ENCODE assay signal across 8 mouse cellular contexts in genomic region chr5:36868266-36869090, GRCm38 (mm10). TPM values are rescaled to one million over a fixed set of nuclear protein-coding genes. Genes with fewer than 3 reads are reported as not detected.
DNase-seq lines count a peak whose midpoint lies in the region; ATAC-seq lines count a peak whose summit lies in the region.
"Had no signal": no experiment of that assay in that cellular context is flagged by ENCODE, and none has a peak within 500 bp of the region (broad histone marks: within the 10 kb centered on the region; RNA-seq: fewer than 3 reads in every experiment).

Ppp2r2c (plus strand) TSS chr5:36868513.

- 0 out of 2 replicates have a peak within 1 kb of the TSS, but pooled peaks have one; percentile 4 for H3K9ac ChIP-seq in intestine, embryonic 15.5 days
- peak within 1 kb of the TSS; percentile 43 for H3K9ac ChIP-seq in midbrain, embryonic 12.5 days (replicated peaks)

- no peak; the same call in 1 of the 2 replicates for ATAC-seq in intestine, embryonic 15.5 days
- ATAC-seq in midbrain, embryonic 12.5 days (ENCODE audit: low FRiP score, low read depth): no peak
- ATAC-seq in granulocyte monocyte progenitor cell, adult 5-6 weeks (replicated peaks; ENCODE audit: poor library complexity, severe bottlenecking): no peak

- peak; percentile 66 to 69 for DNase-seq in left cerebral cortex, adult 18-20 months (ENCODE audit: low spot score in 2 of 2)
- no peak for DNase-seq in left cerebral cortex, adult 11 months (ENCODE audit: low spot score)
- peak; percentile 73 to 83 for DNase-seq in cerebellum, postnatal 36 days
- no peak for DNase-seq in kidney, adult 11 months

- no peaks in the 10 kb centered on the region for H3K9me3 ChIP-seq in intestine, embryonic 15.5 days
- no peaks in the 10 kb centered on the region for H3K9me3 ChIP-seq in midbrain, embryonic 12.5 days

- H3K36me3 ChIP-seq in intestine, embryonic 15.5 days: no peaks in the 10 kb centered on the region
- H3K36me3 ChIP-seq in midbrain, embryonic 12.5 days: no peaks in the 10 kb centered on the region

- peaks cover 85% of the 10 kb centered on the region for H3K27me3 ChIP-seq in intestine, embryonic 15.5 days (replicated peaks)
- H3K27me3 ChIP-seq in midbrain, embryonic 12.5 days: peaks cover 95% of the 10 kb centered on the region

- H3K4me2 ChIP-seq in intestine, embryonic 15.5 days (replicated peaks): peak within 1 kb of the TSS; percentile 69
- H3K4me2 ChIP-seq in midbrain, embryonic 12.5 days (replicated peaks): peak within 1 kb of the TSS; percentile 70

- no peak within 1 kb of the TSS for H3K27ac ChIP-seq in intestine, embryonic 15.5 days
- no peak within 1 kb of the TSS for H3K27ac ChIP-seq in midbrain, embryonic 12.5 days (replicated peaks)
- H3K27ac ChIP-seq: macrophage had no signal

- peak within 1 kb of the TSS; percentile 37 for H3K4me3 ChIP-seq in intestine, embryonic 15.5 days (replicated peaks)
- H3K4me3 ChIP-seq in midbrain, embryonic 12.5 days: peak within 1 kb of the TSS; percentile 49

- H3K4me1 ChIP-seq in intestine, embryonic 15.5 days (replicated peaks): peaks cover 6% of the 10 kb centered on the region; the same call in 1 of the 2 replicates
- H3K4me1 ChIP-seq in midbrain, embryonic 12.5 days: peaks cover 25% of the 10 kb centered on the region

- 1% methylated on average over 105 of the region's 108 CpGs for WGBS in intestine, embryonic 15.5 days
- WGBS in midbrain, embryonic 12.5 days: 1% methylated on average over 90 of the region's 108 CpGs

RNA-seq across cellular contexts. Expression of gene Ppp2r2c, which starts in this region (rescaled TPM):
- total RNA-seq in left cerebral cortex, adult 18-20 months (2021): 100 to 1,000 TPM; 444 to 453 TPM
- 0.73 and 0.89 TPM in 2 replicates for polyA plus RNA-seq in intestine, embryonic 15.5 days (2015; fragmentation: Nextera tagmentation; extraction: Ambion mirVana)
- 3.2 and 3.3 TPM in 2 replicates for polyA plus RNA-seq in midbrain, embryonic 12.5 days (2016; fragmentation: Nextera tagmentation; extraction: Ambion mirVana)
- total RNA-seq in granulocyte monocyte progenitor cell, adult 5-6 weeks (2014; fragmentation: Nextera tagmentation): not detected in 2 replicates
- total RNA-seq in granulocyte monocyte progenitor cell, adult 5-6 weeks (2017): not detected in 2 replicates
- polyA plus RNA-seq: macrophage had no signal

Comparison
In these comparisons a context has a peak if more than half of its experiments do, and no peak if none do; other contexts are left out.
1. RNA of gene Ppp2r2c (total RNA-seq): 444 to 453 TPM in left cerebral cortex, adult 18-20 months; not detected in granulocyte monocyte progenitor cell, adult 5-6 weeks; every median in the first group is over 100 times any median in the second.
2. DNase-seq: peak in left cerebral cortex, adult 18-20 months (2 of 2) and cerebellum, postnatal 36 days (2 of 2); none in left cerebral cortex, adult 11 months (single experiment) and kidney, adult 11 months (single experiment).